Mouse (Mus musculus) spleen, adult 18-20 months (tissue): ENCODE measurements at regions not wholly inside any gene's neighbourhood (a gene's known extent, or its start where the extent isn't known, plus 50 kb on each side); places are given as distances from the start of the nearest gene placed in this dataset.

Experiments used
- DNase-seq, 2 experiments: peaks; one replicate each; pipeline ENCODE4 v3.0.0; 2022; ENCODE audit warnings: mixed read lengths in 2 of 2

GRCm38 (mm10) chr16:29802085-29802484 is 223.0 kb downstream of the Opa1 start:
- no peak for DNase-seq

DNA sequence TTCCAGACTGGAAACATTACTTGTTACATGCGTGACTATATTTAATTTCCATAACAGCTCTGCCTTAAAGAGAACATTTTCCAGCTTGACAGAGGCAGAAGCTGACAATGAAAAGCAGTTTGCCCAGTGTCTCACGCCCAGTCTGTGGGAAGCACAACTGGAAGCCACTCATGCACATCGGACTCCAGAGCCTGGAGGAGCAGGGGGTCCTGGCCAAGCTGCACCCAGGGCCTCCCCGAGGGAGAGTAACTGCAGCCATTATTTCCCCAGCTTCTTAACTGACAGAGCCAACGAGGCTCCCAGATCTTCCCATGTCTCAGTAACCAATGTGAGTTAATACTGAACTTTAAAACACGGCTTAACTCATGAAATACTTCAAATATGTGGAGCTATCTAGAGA is 223.5 kb downstream of the Opa1 start:
- DNase-seq, result no peak

GRCm38 (mm10) chr16:29807859-29808258 is 228.7 kb downstream of the Opa1 start:
- DNase-seq, result no peak

GRCm38 (mm10) chr16:29808851-29809250 is 229.7 kb downstream of the Opa1 start:
- no peak for DNase-seq

DNA sequence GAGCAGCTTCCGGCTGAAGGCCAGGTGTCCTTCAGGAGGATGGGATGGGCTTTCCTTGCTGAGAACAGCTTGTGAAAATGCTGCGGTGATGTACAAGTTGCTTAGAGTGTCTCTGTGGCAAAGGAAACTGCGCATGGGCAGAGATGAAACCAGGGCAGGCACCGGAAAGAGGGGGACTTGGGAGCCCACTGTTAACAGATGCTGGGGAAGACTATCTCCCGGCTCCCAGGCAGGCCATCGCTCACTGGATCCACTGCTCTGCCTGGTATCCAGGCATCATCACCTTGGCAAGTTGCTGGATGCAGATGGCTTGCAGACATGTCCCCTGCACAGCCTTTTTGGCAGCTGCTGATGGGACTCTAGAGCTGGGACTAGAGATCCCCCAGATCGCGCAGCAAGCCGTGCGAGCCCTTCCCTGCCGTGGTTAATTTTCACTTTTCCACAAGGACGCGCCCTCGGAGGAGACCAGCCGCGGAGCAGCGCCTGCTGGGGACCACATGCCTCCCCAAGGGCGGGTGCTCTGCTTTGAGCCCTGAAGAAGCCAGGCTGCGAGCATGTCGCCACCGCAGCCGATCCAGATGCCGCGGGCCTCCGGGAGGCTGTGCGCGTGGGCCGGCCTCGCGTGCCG is 234.4 kb downstream of the Opa1 start:
- no peak for DNase-seq

- peak; percentile 68 to 78 for DNase-seq
Observed at GRCm38 (mm10) chr16:29814039-29814438, 234.9 kb downstream of the Opa1 start.

DNA sequence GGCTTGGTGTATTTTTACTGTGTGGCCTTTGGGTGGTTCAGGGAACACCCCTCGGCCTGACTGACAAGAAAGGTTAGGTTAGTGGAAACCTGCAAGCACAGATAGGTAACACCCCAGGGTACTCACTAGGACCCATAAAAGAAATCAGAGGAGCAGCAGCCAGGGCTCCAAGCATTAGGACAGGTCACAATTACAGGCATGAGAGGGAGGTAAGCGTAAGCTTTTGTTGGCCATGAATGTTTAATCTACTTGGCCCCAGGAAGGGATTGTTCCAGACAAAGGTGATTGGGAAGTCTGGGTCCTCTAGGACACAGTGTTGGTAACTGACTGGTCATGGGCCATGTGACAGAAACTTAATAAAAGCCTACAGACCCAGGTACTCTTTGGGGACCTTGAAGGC is 235.5 kb downstream of the Opa1 start:
- no peak for DNase-seq

- DNase-seq, result no peak
Observed at GRCm38 (mm10) chr16:29815200-29815599, 236.1 kb downstream of the Opa1 start.

GRCm38 (mm10) chr16:29815632-29816337 is 236.7 kb downstream of the Opa1 start:
- DNase-seq, result no peak

- DNase-seq, result no peak
Observed at GRCm38 (mm10) chr16:29816681-29817369, 237.7 kb downstream of the Opa1 start.

- no peak for DNase-seq
Observed at GRCm38 (mm10) chr16:29818807-29819440, 239.8 kb downstream of the Opa1 start.

- no peak for DNase-seq
Observed at GRCm38 (mm10) chr16:29820704-29821103, 241.6 kb downstream of the Opa1 start.

GRCm38 (mm10) chr16:29822110-29822509 is 242.1 kb upstream of the Hes1 start:
- DNase-seq, result no peak

- DNase-seq, result no peak
Observed at GRCm38 (mm10) chr16:29822843-29823401, 241.3 kb upstream of the Hes1 start.

GRCm38 (mm10) chr16:29826927-29827326 is 237.3 kb upstream of the Hes1 start:
- DNase-seq, result no peak

- DNase-seq, result no peak
Observed at GRCm38 (mm10) chr16:29827776-29828175, 236.4 kb upstream of the Hes1 start.

GRCm38 (mm10) chr16:29829457-29829856 is 234.7 kb upstream of the Hes1 start:
- no peak for DNase-seq

GRCm38 (mm10) chr16:29830101-29830500 is 234.1 kb upstream of the Hes1 start:
- no peak for DNase-seq

- no peak for DNase-seq
Observed at GRCm38 (mm10) chr16:29833298-29833697, 230.9 kb upstream of the Hes1 start.

- no peak for DNase-seq
Observed at GRCm38 (mm10) chr16:29833875-29834274, 230.3 kb upstream of the Hes1 start.

DNA sequence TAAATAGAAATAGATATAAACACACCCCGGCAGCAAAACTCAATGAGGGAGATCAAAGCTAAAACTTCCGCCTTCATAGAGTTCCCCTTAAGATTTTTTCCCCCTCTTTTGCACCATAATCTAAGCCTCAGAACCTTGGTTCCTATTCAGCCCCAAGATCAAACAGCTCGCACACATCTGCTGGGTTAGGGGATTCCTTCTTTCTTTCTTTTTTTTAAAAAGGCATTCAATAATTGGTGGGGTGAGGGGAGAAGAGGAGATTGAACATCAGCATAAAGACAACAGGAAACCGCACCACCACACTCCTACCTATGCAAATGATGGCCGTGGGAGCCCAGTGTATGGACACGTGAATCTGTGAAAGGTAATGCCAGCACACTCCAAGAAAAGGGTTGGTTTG is 229.5 kb upstream of the Hes1 start:
- no peak for DNase-seq

DNA sequence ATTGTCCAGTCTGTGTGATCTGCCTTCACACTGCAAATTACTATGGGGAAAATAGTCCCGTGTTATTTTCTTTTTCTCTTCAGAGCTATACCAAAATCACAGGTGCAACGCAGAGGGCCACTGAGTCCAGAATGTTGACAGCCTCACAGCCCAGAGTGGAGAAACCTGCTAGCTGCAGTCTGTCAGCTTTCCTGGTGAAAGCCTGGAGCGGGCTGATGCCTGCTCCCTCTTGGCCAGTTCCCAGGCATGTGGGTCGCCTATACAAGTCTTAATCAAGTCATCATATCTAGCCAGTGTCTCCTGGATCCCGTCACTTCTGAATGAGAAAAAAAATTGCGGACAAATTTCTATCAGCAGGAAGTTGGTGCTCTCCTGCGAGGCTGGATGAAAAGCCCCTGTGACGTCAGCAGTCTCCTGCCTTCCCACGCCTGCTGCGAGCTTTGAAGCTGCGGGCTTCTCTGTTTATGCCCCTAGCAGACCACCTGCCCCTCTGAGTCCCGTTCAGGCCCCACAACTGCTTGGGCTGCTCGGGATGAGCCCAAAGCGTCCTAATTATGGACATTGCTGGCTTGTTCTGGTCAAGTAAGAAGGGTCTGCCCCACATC is 227.1 kb upstream of the Hes1 start:
- no peak for DNase-seq

DNA sequence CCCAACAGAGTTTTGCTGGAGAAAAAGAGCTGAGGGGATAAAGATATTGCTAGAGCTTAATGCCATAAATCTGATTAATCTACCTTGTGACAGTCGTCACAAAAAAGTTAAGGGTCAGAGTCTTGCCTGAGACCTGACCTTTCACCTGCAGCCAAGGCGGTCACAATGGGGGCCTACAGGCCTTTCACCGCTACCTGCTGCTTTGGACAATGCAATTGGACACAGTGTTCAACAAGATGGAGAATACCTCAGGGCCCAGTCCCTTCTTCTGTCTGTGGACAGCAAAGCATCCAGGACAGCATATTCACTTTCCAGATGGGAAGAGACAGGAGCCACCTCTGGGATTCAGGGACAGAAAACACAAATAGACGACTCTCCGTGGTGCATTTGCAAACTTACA is 226.3 kb upstream of the Hes1 start:
- no peak for DNase-seq
